Mouse (Mus musculus): ENCODE measurements around the gene Tmem88. TPM values are rescaled to one million over a fixed set of nuclear protein-coding genes. Genes with fewer than 3 reads are reported as not detected.
A peak's percentile ranks its signal among the peaks of the same experiment; 100 is the strongest.

The Tmem88 gene
- polyA plus RNA-seq, 1 experiment from 2014 or later, result 54.7 TPM

DNA sequence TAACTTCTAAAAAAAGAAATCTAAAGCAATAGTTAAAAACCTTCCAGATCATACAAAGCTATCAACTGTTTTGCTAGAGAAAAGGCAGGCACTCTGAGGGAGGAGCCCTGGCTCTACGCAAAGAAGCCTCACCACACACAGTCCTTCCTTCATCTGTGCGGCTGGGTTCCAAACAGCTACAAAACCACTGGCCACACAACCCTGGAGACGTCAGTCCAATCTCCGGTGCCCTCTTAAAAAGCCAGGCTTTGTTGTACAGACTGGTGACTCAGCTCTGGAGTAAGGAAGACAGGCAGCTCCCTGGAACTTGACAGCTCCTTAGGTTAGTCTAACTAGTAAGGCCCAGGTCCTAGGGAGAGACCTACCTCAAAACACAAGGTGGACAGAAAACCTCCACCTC lies 22.4 kb downstream of the Tmem88 start:
- Histone ChIP-seq H3K4me3 (ENCODE audit: low read length) (no peak overlapping the region), H3K4me2 (ENCODE audit: low read depth, low read length) (no peak overlapping the region), H3K9me3 (ENCODE audit: control insufficient read depth, low read length) (no peaks in the 10 kb centered on the region), H3K27me3 (ENCODE audit: control insufficient read depth, insufficient read depth, low read depth, low read length) (no peaks in the 10 kb centered on the region), H3K27ac (ENCODE audit: low read length) (no peak overlapping the region), H3K4me1 (replicated peaks; ENCODE audit: control insufficient read depth, insufficient read depth, low read length) (peaks cover 21% of the 10 kb centered on the region), H3K36me3 (ENCODE audit: control insufficient read depth, insufficient read depth, low read length) (peaks cover 18% of the 10 kb centered on the region), H3K9ac (ENCODE audit: low read length) (no peak overlapping the region)
- 89% methylated on average over 4 of the region's 4 CpGs for WGBS
- no peak for ATAC-seq (ENCODE audit: low read depth)

DNA sequence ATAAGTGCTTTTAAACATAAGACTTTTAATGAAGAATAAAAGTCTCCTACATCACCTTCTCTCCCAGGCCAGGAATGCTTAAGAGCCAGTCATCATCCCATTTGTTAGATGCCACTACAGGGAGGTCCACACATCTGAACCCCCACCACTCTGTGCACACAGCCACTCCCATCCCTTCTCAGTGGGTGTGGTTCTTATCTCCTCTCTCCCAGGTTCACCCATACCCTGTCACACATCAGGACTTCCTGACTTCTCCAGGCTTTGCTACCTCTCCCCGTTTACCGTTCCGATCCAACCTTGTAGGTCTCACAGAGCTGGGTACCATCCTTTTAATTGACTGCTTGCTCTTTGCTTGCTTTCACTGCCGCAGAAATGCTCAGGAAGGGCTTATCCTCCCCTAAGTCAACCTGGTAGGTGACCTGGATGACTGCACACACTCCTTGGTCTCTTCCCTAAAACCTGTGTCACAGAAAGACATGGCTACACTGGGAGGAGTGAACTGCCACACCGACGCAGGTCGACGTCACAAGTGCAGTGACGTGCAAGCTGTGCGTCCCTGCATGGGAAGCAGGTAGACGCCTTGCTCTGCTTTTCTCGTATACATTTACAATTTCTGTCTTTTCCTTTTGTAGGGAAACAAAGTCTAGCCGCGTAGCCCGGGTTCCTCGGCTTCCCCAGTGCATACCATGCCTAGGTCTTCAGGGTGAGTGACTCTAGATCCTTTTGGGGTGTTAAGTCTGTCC lies 24.6 kb downstream of the Tmem88 start:
- no peak for ATAC-seq (ENCODE audit: low read depth)
- WGBS, result 90% methylated on average over 16 of the region's 16 CpGs

DNA sequence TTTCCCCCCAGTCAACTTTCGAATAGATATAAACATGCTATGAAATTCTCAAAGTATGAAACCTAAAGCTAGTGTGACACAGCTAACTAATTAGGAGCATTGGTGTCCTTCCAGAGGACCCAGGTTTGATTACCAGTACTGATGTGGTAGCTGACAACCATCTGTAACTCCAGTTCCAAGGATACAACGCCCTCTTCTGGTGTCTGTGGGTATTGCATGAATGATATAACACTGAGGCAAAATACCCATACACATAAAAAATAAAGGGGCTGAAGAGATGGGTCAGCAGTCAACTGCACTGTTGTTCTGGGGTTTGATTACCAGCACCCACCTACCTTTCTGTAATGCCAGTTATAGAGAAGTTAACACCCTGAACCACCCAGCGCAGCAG lies 25.3 kb downstream of the Tmem88 start:
- no peak overlapping the region for H3K4me3 ChIP-seq (ENCODE audit: low read length)
- WGBS, result 51% methylated on average over 3 of the region's 3 CpGs
- H3K27ac ChIP-seq (ENCODE audit: low read length), result peak overlapping the region; percentile 32; the same call in 1 of the 2 replicates

More for the DNA sequence above, 24.6 kb downstream of the Tmem88 start:
- H3K4me1 ChIP-seq (replicated peaks; ENCODE audit: control insufficient read depth, insufficient read depth, low read length), result peaks cover 23% of the 10 kb centered on the region
- H3K4me2 ChIP-seq (ENCODE audit: low read depth, low read length), result no peak overlapping the region
- no peak overlapping the region for H3K9ac ChIP-seq (ENCODE audit: low read length)
- H3K27ac ChIP-seq (ENCODE audit: low read length), result no peak overlapping the region
- H3K4me3 ChIP-seq (ENCODE audit: low read length), result no peak overlapping the region
- H3K27me3 ChIP-seq (ENCODE audit: control insufficient read depth, insufficient read depth, low read depth, low read length), result no peaks in the 10 kb centered on the region
- H3K9me3 ChIP-seq (ENCODE audit: control insufficient read depth, low read length), result no peaks in the 10 kb centered on the region
- peaks cover 18% of the 10 kb centered on the region for H3K36me3 ChIP-seq (ENCODE audit: control insufficient read depth, insufficient read depth, low read length)

DNA sequence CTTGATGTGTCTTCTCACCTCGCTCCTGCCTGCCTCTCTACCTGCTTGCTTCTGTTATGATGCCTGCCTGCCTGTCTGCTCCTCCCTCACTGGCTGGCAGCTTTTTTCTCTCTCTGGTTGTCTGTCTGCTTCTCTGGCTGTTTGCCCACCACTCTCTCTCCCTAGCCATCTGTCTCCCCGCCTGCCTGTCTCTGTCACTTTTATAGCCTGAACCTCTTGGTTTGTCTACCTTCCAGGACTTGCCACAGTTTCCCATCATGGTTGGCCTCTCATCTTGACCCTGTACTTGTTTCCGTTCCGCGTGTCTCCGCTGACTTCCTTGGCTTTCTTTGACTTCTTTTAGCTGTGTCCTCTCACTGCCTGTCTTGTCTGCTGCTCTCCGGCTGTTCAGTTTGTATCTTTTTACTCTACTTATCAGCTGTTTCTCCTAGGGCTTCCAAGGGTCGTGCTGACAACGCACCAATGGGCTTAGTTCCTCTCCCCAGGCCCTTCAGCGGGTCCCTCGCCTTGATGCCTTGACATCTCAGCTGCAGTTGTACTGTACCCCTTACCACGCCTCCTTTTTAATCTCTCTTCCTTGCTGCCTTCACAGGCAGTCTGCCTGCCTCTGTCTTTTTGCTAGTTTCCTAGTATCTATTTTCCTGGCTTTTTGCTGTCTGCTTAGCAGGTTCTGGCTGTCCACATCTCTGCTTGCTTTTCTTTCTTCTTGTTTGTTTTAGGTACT lies 25.8 kb downstream of the Tmem88 start:
- no peak overlapping the region for H3K4me3 ChIP-seq (ENCODE audit: low read length)
- 0 out of 2 replicates have a peak overlapping the region, but pooled peaks have one; percentile 1 for H3K4me2 ChIP-seq (ENCODE audit: low read depth, low read length)

More for the DNA sequence above, 25.3 kb downstream of the Tmem88 start:
- H3K36me3 ChIP-seq (ENCODE audit: control insufficient read depth, insufficient read depth, low read length), result peaks cover 16% of the 10 kb centered on the region
- peaks cover 26% of the 10 kb centered on the region for H3K4me1 ChIP-seq (replicated peaks; ENCODE audit: control insufficient read depth, insufficient read depth, low read length)
- no peak overlapping the region for H3K4me2 ChIP-seq (ENCODE audit: low read depth, low read length)
- no peaks in the 10 kb centered on the region for H3K27me3 ChIP-seq (ENCODE audit: control insufficient read depth, insufficient read depth, low read depth, low read length)
- no peak overlapping the region for H3K9ac ChIP-seq (ENCODE audit: low read length)
- ATAC-seq (ENCODE audit: low read depth), result no peak
- no peaks in the 10 kb centered on the region for H3K9me3 ChIP-seq (ENCODE audit: control insufficient read depth, low read length)

DNA sequence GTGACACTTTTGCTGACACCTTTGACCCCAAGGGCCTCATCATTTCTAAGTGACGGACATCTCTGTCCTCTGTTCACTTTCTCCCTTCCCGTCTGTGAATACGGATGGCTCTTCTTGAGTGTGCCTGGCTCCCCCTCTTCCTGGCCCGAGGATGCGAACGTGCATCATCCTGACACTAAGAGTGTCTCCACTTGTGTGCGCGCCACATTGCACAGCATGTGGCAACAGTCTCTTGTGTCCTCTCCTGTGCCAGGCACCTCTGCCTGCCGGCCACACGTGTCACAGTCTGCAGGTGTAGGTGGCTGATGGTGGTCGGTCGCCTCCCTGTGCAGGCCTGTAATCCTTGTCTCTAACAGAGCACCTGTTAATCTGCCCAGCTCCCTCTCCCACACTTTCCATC lies 26.4 kb downstream of the Tmem88 start:
- no peak for ATAC-seq (ENCODE audit: low read depth)
- 0 out of 2 replicates have a peak overlapping the region, but pooled peaks have one; percentile 49 for H3K4me2 ChIP-seq (ENCODE audit: low read depth, low read length)
- no peak overlapping the region; the same call in 1 of the 2 replicates for H3K4me3 ChIP-seq (ENCODE audit: low read length)
- no peaks in the 10 kb centered on the region for H3K27me3 ChIP-seq (ENCODE audit: control insufficient read depth, insufficient read depth, low read depth, low read length)
- H3K36me3 ChIP-seq (ENCODE audit: control insufficient read depth, insufficient read depth, low read length), result peaks cover 9% of the 10 kb centered on the region
- WGBS, result 47% methylated on average over 12 of the region's 12 CpGs
- peaks cover 28% of the 10 kb centered on the region for H3K4me1 ChIP-seq (replicated peaks; ENCODE audit: control insufficient read depth, insufficient read depth, low read length)
- H3K9me3 ChIP-seq (ENCODE audit: control insufficient read depth, low read length), result no peaks in the 10 kb centered on the region
- peak overlapping the region; percentile 50; the same call in 1 of the 2 replicates for H3K9ac ChIP-seq (ENCODE audit: low read length)
- peak overlapping the region; percentile 93; the same call in 1 of the 2 replicates for H3K27ac ChIP-seq (ENCODE audit: low read length)

More for the DNA sequence above, 25.8 kb downstream of the Tmem88 start:
- peaks cover 28% of the 10 kb centered on the region for H3K4me1 ChIP-seq (replicated peaks; ENCODE audit: control insufficient read depth, insufficient read depth, low read length)
- no peaks in the 10 kb centered on the region for H3K9me3 ChIP-seq (ENCODE audit: control insufficient read depth, low read length)
- H3K9ac ChIP-seq (ENCODE audit: low read length), result no peak overlapping the region
- no peaks in the 10 kb centered on the region for H3K27me3 ChIP-seq (ENCODE audit: control insufficient read depth, insufficient read depth, low read depth, low read length)
- peaks cover 11% of the 10 kb centered on the region for H3K36me3 ChIP-seq (ENCODE audit: control insufficient read depth, insufficient read depth, low read length)
- H3K27ac ChIP-seq (ENCODE audit: low read length), result peak overlapping the region; percentile 32; the same call in 1 of the 2 replicates
- WGBS, result 28% methylated on average over 12 of the region's 12 CpGs
- no peak for ATAC-seq (ENCODE audit: low read depth)

DNA sequence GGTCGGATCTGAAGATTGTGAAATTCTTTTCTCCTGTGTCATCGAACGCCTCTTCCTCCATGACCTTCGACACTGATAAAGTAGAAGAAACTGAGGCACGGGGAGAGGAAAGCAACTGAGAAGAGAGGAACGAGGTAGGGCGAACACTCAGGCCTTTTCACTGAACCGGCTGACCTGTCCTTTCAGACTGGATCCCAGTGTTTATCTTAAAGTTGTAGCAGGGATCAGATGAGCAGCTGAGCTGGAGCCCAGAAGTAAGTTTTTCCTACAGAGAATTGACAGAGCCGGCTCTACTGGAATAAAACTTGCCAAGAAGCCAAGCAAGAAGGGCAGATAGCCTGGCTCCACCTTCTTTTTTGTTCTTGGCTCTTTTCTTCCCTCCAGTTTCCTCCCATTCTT lies 27.2 kb downstream of the Tmem88 start:
- H3K36me3 ChIP-seq (ENCODE audit: control insufficient read depth, insufficient read depth, low read length), result peaks cover 7% of the 10 kb centered on the region
- peak overlapping the region; percentile 16 for H3K4me3 ChIP-seq (ENCODE audit: low read length)
- WGBS, result 13% methylated on average over 9 of the region's 9 CpGs
- no peaks in the 10 kb centered on the region for H3K9me3 ChIP-seq (ENCODE audit: control insufficient read depth, low read length)
- H3K27ac ChIP-seq (ENCODE audit: low read length), result peak overlapping the region; percentile 93
- peaks cover 31% of the 10 kb centered on the region for H3K4me1 ChIP-seq (replicated peaks; ENCODE audit: control insufficient read depth, insufficient read depth, low read length)
- H3K9ac ChIP-seq (ENCODE audit: low read length), result peak overlapping the region; percentile 50
- no peak for ATAC-seq (ENCODE audit: low read depth)
- H3K27me3 ChIP-seq (ENCODE audit: control insufficient read depth, insufficient read depth, low read depth, low read length), result no peaks in the 10 kb centered on the region
- peak overlapping the region; percentile 49 for H3K4me2 ChIP-seq (ENCODE audit: low read depth, low read length)

DNA sequence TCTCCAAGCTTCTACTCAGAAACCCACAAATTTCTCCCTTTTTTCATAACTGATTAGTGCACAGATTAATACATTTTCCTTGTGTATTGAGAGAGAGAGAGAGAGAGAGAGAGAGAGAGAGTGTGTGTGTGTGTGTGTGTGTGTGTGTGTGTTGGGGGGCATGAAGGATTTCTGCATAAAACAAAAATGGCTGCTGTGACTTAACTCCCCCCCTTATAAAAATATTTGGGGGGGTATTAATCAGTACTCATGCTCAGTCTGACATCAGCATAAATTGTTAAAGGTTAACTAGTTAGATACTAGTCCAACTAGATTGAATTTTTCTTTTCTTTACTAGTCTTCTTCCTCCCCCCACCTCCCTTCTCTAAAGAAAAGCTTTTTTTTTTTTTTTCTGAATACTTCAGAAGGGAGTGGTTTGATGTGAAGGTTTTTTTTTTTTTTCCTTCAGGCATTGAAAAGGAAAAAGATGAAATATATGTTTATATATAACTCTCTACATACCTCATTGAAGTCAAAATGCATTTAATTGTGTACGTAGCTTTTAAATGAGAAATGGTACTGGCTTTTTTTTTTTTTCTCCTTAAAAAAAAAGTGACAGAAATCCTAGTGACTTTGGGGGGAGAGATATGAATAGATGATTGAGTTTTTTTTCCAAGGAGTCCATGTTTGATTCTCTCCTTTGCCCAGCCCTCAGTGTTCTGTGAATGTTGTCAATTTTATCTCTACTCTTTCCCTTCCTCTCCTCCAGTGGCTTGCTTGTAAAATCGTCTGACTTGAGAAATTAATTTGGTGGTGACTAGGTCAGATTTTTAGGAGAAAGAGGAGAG lies 27.8 kb downstream of the Tmem88 start:
- WGBS, result 9% methylated on average over 2 of the region's 2 CpGs
- Histone ChIP-seq H3K27me3 (ENCODE audit: control insufficient read depth, insufficient read depth, low read depth, low read length) (no peaks in the 10 kb centered on the region), H3K4me3 (ENCODE audit: low read length) (peak overlapping the region; percentile 90), H3K9ac (ENCODE audit: low read length) (peak overlapping the region; percentile 100), H3K36me3 (ENCODE audit: control insufficient read depth, insufficient read depth, low read length) (peaks cover 7% of the 10 kb centered on the region), H3K4me1 (replicated peaks; ENCODE audit: control insufficient read depth, insufficient read depth, low read length) (peaks cover 37% of the 10 kb centered on the region), H3K27ac (ENCODE audit: low read length) (peak overlapping the region; percentile 100), H3K9me3 (ENCODE audit: control insufficient read depth, low read length) (no peaks in the 10 kb centered on the region), H3K4me2 (ENCODE audit: low read depth, low read length) (peak overlapping the region; percentile 94)
- no peak for ATAC-seq (ENCODE audit: low read depth)

DNA sequence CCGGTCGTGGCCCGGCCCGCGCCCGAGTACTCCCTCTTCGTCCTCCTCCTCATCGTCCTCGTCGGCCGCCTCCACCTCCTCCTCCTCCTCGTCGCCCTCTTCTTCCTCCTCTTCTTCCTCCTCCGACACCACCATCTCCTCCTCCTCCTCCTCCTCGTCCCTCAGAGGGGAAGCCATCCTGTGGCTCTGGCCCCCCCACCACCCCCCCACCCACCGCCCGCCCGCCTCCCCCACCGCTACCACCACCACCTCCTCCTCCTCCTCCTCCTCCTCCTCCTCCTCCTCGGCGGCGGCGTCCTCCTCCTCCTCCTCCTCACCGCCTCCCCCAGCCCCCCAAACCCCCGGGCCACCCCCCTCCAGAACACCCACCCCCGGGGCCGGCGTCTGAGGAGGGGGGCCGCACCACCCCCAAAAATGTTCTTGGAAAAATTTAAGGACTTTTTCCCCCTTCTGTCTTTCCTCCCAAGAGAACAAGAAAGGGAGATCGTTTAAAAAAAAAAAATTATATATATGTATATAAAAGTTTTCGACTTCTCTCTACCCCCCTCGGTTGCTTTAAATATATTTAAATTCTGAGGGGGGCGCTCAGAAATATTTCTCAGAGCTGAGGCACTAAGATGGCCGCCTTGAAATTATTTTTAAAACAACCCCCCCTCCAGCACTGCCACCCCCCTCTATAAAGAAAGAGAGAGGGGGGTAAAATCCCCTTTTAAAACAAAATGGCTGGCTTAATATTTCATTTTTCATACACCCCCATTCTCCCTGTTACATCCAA lies 28.6 kb downstream of the Tmem88 start, which contains the start of gene Chd3:
TSS of gene Chd3 (minus strand) at position 192 of the 775 bp plus-strand sequence.
- H3K27me3 ChIP-seq (ENCODE audit: control insufficient read depth, insufficient read depth, low read depth, low read length), result no peaks in the 10 kb centered on the region
- no peak for ATAC-seq (ENCODE audit: low read depth)

More for the DNA sequence above, 28.6 kb downstream of the Tmem88 start, which contains the start of gene Chd3:
- peaks cover 7% of the 10 kb centered on the region for H3K36me3 ChIP-seq (ENCODE audit: control insufficient read depth, insufficient read depth, low read length)
- peak within 1 kb of the TSS; percentile 100 for H3K27ac ChIP-seq (ENCODE audit: low read length)
- H3K4me2 ChIP-seq (ENCODE audit: low read depth, low read length), result peak within 1 kb of the TSS; percentile 94
- peak within 1 kb of the TSS; percentile 100 for H3K9ac ChIP-seq (ENCODE audit: low read length)
- peak within 1 kb of the TSS; percentile 90 for H3K4me3 ChIP-seq (ENCODE audit: low read length)
- no peaks in the 10 kb centered on the region for H3K9me3 ChIP-seq (ENCODE audit: control insufficient read depth, low read length)
- H3K4me1 ChIP-seq (replicated peaks; ENCODE audit: control insufficient read depth, insufficient read depth, low read length), result peaks cover 45% of the 10 kb centered on the region
- 1% methylated on average over 11 of the region's 34 CpGs for WGBS
